Mouse (Mus musculus): ENCODE data around the gene Slc6a21. TPM values are rescaled to one million over a fixed set of nuclear protein-coding genes. Genes with fewer than 3 reads are reported as not detected.

Gene Slc6a21
- total and polyA plus RNA-seq, 3 experiments = 0.38 TPM; not detected in 2

- Histone ChIP-seq H3K36me3 (replicated peaks) (no peaks in the 10 kb centered on the region), H3K4me3 (ENCODE audit: low read depth, low read length) (no peak overlapping the region), H3K9me3 (replicated peaks) (no peaks in the 10 kb centered on the region), H3K4me1 (ENCODE audit: insufficient read depth, low read depth, low read length) (peaks cover 3% of the 10 kb centered on the region; the same call in 1 of the 2 replicates), H3K27me3 (ENCODE audit: insufficient read depth, low read length) (peaks cover 20% of the 10 kb centered on the region)
- ATAC-seq (ENCODE audit: extremely low read depth, insufficient number of reproducible peaks, low FRiP score, poor library complexity, severe bottlenecking) = no peak
- TF ChIP-seq TAL1 (conservative IDR thresholded peaks at IDR 0.05; ENCODE audit: low read depth, low read length) = no peak
- TF ChIP-seq POLR2AphosphoS5 (IDR thresholded peaks at IDR 0.05; ENCODE audit: insufficient replicate concordance, low read depth, low read length) = no peak
- TF ChIP-seq GATA2 (IDR thresholded peaks at IDR 0.05; ENCODE audit: borderline replicate concordance, low read depth, low read length) = no peak
- TF ChIP-seq CTCF (IDR thresholded peaks at IDR 0.05; ENCODE audit: low read depth, low read length) = no peak
- TF ChIP-seq GATA1 (IDR thresholded peaks at IDR 0.05; ENCODE audit: borderline replicate concordance, low read length) = no peak
- no peak for DNase-seq (ENCODE audit: low spot score)
These were observed 20.2 kb downstream of the Slc6a21 start for GRCm38 (mm10) chr7:45297563-45297962.

- Histone ChIP-seq H3K9me3 (replicated peaks) (no peaks in the 10 kb centered on the region), H3K4me3 (ENCODE audit: low read depth, low read length) (no peak overlapping the region), H3K4me1 (ENCODE audit: insufficient read depth, low read depth, low read length) (peaks cover 3% of the 10 kb centered on the region; the same call in 1 of the 2 replicates), H3K27me3 (ENCODE audit: insufficient read depth, low read length) (peaks cover 38% of the 10 kb centered on the region), H3K36me3 (replicated peaks) (no peaks in the 10 kb centered on the region)
- TF ChIP-seq GATA1 (IDR thresholded peaks at IDR 0.05; ENCODE audit: borderline replicate concordance, low read length) = no peak
- TF ChIP-seq POLR2AphosphoS5 (IDR thresholded peaks at IDR 0.05; ENCODE audit: insufficient replicate concordance, low read depth, low read length) = no peak
- no peak for TF ChIP-seq TAL1 (conservative IDR thresholded peaks at IDR 0.05; ENCODE audit: low read depth, low read length)
- 0 out of 2 replicates have a peak, but pooled peaks have one; percentile 11 for TF ChIP-seq CTCF (IDR thresholded peaks at IDR 0.05; ENCODE audit: low read depth, low read length)
- TF ChIP-seq GATA2 (IDR thresholded peaks at IDR 0.05; ENCODE audit: borderline replicate concordance, low read depth, low read length) = no peak
- ATAC-seq (ENCODE audit: extremely low read depth, insufficient number of reproducible peaks, low FRiP score, poor library complexity, severe bottlenecking) (no peak), DNase-seq (ENCODE audit: low spot score) (peak; percentile 63)
These were observed 22.4 kb downstream of the Slc6a21 start for GRCm38 (mm10) chr7:45299752-45300151.

- H3K4me1 ChIP-seq (ENCODE audit: insufficient read depth, low read depth, low read length) = peaks cover 4% of the 10 kb centered on the region
- no peak overlapping the region for H3K4me3 ChIP-seq (ENCODE audit: low read depth, low read length)
- no peak; the same call in 1 of the 2 replicates for TF ChIP-seq CTCF (IDR thresholded peaks at IDR 0.05; ENCODE audit: low read depth, low read length)
- H3K9me3 ChIP-seq (replicated peaks) = no peaks in the 10 kb centered on the region
- ATAC-seq (ENCODE audit: extremely low read depth, insufficient number of reproducible peaks, low FRiP score, poor library complexity, severe bottlenecking) = no peak
- no peaks in the 10 kb centered on the region for H3K36me3 ChIP-seq (replicated peaks)
- H3K27me3 ChIP-seq (ENCODE audit: insufficient read depth, low read length) = peaks cover 40% of the 10 kb centered on the region
- DNase-seq (ENCODE audit: low spot score) = peak; percentile 13
These were observed 23.0 kb downstream of the Slc6a21 start for GRCm38 (mm10) chr7:45300270-45300669.

- Histone ChIP-seq H3K36me3 (replicated peaks) (no peaks in the 10 kb centered on the region), H3K4me3 (ENCODE audit: low read depth, low read length) (no peak overlapping the region), H3K4me1 (ENCODE audit: insufficient read depth, low read depth, low read length) (peaks cover 7% of the 10 kb centered on the region), H3K9me3 (replicated peaks) (no peaks in the 10 kb centered on the region), H3K27me3 (ENCODE audit: insufficient read depth, low read length) (peaks cover 42% of the 10 kb centered on the region)
- TF ChIP-seq GATA2 (IDR thresholded peaks at IDR 0.05; ENCODE audit: borderline replicate concordance, low read depth, low read length) (no peak), GATA1 (IDR thresholded peaks at IDR 0.05; ENCODE audit: borderline replicate concordance, low read length) (no peak), TAL1 (conservative IDR thresholded peaks at IDR 0.05; ENCODE audit: low read depth, low read length) (no peak), POLR2AphosphoS5 (IDR thresholded peaks at IDR 0.05; ENCODE audit: insufficient replicate concordance, low read depth, low read length) (no peak)
- DNase-seq (ENCODE audit: low spot score) (no peak), ATAC-seq (ENCODE audit: extremely low read depth, insufficient number of reproducible peaks, low FRiP score, poor library complexity, severe bottlenecking) (no peak)
These were observed 25.3 kb downstream of the Slc6a21 start for GRCm38 (mm10) chr7:45302626-45303025.

- H3K4me3 ChIP-seq (ENCODE audit: low read depth, low read length) = no peak overlapping the region
- H3K4me1 ChIP-seq (ENCODE audit: insufficient read depth, low read depth, low read length) = peaks cover 4% of the 10 kb centered on the region
- ATAC-seq (ENCODE audit: extremely low read depth, insufficient number of reproducible peaks, low FRiP score, poor library complexity, severe bottlenecking) = no peak
- no peak for TF ChIP-seq CTCF (IDR thresholded peaks at IDR 0.05; ENCODE audit: low read depth, low read length)
- TF ChIP-seq GATA2 (IDR thresholded peaks at IDR 0.05; ENCODE audit: borderline replicate concordance, low read depth, low read length) = no peak
- TF ChIP-seq GATA1 (IDR thresholded peaks at IDR 0.05; ENCODE audit: borderline replicate concordance, low read length) = no peak
- no peak for TF ChIP-seq TAL1 (conservative IDR thresholded peaks at IDR 0.05; ENCODE audit: low read depth, low read length)
- TF ChIP-seq POLR2AphosphoS5 (IDR thresholded peaks at IDR 0.05; ENCODE audit: insufficient replicate concordance, low read depth, low read length) = no peak
- no peaks in the 10 kb centered on the region for H3K9me3 ChIP-seq (replicated peaks)
- no peak for DNase-seq (ENCODE audit: low spot score)
- H3K27me3 ChIP-seq (ENCODE audit: insufficient read depth, low read length) = peaks cover 46% of the 10 kb centered on the region
- no peaks in the 10 kb centered on the region for H3K36me3 ChIP-seq (replicated peaks)
These were observed 27.6 kb downstream of the Slc6a21 start for GRCm38 (mm10) chr7:45304869-45305268.

GRCm38 (mm10) chr7:45305275-45305674 lies 28.0 kb downstream of the Slc6a21 start:
- Histone ChIP-seq H3K4me1 (ENCODE audit: insufficient read depth, low read depth, low read length) (peaks cover 4% of the 10 kb centered on the region), H3K4me3 (ENCODE audit: low read depth, low read length) (no peak overlapping the region), H3K36me3 (replicated peaks) (no peaks in the 10 kb centered on the region), H3K27me3 (ENCODE audit: insufficient read depth, low read length) (peaks cover 49% of the 10 kb centered on the region), H3K9me3 (replicated peaks) (no peaks in the 10 kb centered on the region)
- TF ChIP-seq POLR2AphosphoS5 (IDR thresholded peaks at IDR 0.05; ENCODE audit: insufficient replicate concordance, low read depth, low read length) (no peak), CTCF (IDR thresholded peaks at IDR 0.05; ENCODE audit: low read depth, low read length) (peak; percentile 32; the same call in 1 of the 2 replicates)
- ATAC-seq (ENCODE audit: extremely low read depth, insufficient number of reproducible peaks, low FRiP score, poor library complexity, severe bottlenecking) (no peak), DNase-seq (ENCODE audit: low spot score) (peak; percentile 28)
